Mouse (Mus musculus) heart, embryonic 13.5 days (tissue): ENCODE results near the gene Emx1. TPM values are rescaled to one million over a fixed set of nuclear protein-coding genes. Genes with fewer than 3 reads are reported as not detected.

Source experiments
- polyA plus RNA-seq: library from polyadenylated mRNA; unstranded; fragments of >200 nt; fragmentation: Nextera tagmentation; extraction: Ambion mirVana; gene quantifications from 2 replicates; pipeline ENCODE4 v1.2.1, GENCODE M21; 2015

Emx1 gene
- polyA plus RNA-seq, 1 experiment from 2014 or later, result not detected

Other genes with a start within 250 kb of the Emx1 start
- gene Exoc6b, start 117.9 kb upstream of the Emx1 start, polyA plus RNA-seq, result 16.9 and 17.5 TPM in 2 replicates
- gene Spr, start 49.7 kb upstream of the Emx1 start, polyA plus RNA-seq, result 52.7 and 58.3 TPM in 2 replicates
- 3.3 and 4.6 TPM in 2 replicates for gene Sfxn5, start 146.0 kb downstream of the Emx1 start, polyA plus RNA-seq
- gene Rab11fip5, start 187.2 kb downstream of the Emx1 start, polyA plus RNA-seq, result 38.7 and 45.2 TPM in 2 replicates
- gene Noto, start 236.4 kb downstream of the Emx1 start, polyA plus RNA-seq, result not detected in 2 replicates
- gene Smyd5, start 244.6 kb downstream of the Emx1 start, polyA plus RNA-seq, result 38.0 and 39.6 TPM in 2 replicates